Mouse (Mus musculus) cerebellum, adult 2 months (tissue): ENCODE results near the gene Ninl.

Experiments used
- CTCF ChIP-seq: fragments of 200-500 bp; IDR thresholded peaks from 2 replicates; pipeline ENCODE4 v1.5.1; 2011; ENCODE audit warnings: low read depth, mild to moderate bottlenecking, control low read depth, low read length, moderate library complexity, borderline replicate concordance; ENCODE audit not compliant: insufficient read depth
- POLR2A ChIP-seq: fragments of 200-500 bp; IDR thresholded peaks from 2 replicates; pipeline ENCODE4 v1.6.1; 2011; ENCODE audit warnings: low read length, control low read depth, borderline replicate concordance; ENCODE audit not compliant: insufficient read depth

- TF ChIP-seq CTCF (no peak), POLR2A (no peak)
These were observed 37.5 kb downstream of the Ninl start for GRCm38 (mm10) chr2:151001619-151002175.
